ENCODE assay signal across 7 mouse cellular contexts in the genomic region with DNA sequence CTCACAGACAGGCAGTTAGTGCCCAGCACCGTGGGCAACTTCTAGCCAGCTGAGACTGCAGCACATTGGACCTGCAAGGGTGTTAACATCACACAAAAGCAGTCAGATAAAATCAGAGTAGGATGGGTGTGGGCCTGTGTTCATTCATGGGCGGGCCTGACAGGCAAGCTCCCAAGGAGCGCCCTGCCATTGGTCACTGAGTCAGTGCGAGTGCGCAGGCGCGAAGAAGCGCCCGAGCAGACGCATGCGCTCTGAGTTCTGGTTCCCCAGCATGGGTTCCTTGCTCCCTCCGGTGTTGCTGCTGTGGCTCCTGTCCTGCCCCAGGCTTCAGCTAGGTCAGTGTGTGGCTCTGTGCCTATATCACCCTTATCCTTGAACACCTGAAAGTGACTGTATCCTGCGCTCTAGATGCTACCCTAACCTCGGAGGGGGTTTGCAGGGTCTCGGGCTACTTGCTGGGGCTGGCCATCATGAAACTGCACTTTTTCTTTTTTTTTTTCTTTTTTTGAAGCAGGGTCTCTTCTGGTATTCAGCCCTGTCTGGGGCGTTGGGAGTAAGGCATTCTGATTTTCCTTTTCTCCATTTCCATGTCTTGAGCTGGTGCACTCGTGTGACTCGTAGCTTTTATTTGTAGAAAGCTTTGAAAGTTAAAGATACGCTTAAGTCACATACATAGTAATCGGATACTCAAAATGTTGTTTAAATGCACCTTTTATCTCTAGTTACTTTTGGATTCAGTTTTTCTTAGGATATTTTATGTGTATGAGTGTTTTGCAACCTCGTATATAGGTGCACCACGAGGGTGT. TPM values are rescaled to one million over a fixed set of nuclear protein-coding genes. Genes with fewer than 3 reads are reported as not detected.
DNase-seq lines count a peak whose midpoint lies in the region; ATAC-seq lines count a peak whose summit lies in the region.

A gene (plus strand): TSS at position 235 of the 806 bp plus-strand sequence.

- H3K9ac ChIP-seq in intestine, embryonic 16.5 days (ENCODE audit: low read depth, low read length): peak within 1 kb of the TSS; percentile 75
- peak within 1 kb of the TSS; percentile 65 for H3K9ac ChIP-seq in midbrain, embryonic 11.5 days (ENCODE audit: low read length)

- peak within 1 kb of the TSS; percentile 41 for H3K27ac ChIP-seq in intestine, embryonic 16.5 days (ENCODE audit: low read length)
- peak within 1 kb of the TSS; percentile 17; the same call in 1 of the 2 replicates for H3K27ac ChIP-seq in midbrain, embryonic 11.5 days (ENCODE audit: low read depth, low read length)

- intact Hi-C loops in left cerebral cortex, postnatal 36 days (cut with DNase I): no loop called here

- H3K4me1 ChIP-seq in intestine, embryonic 16.5 days (ENCODE audit: control insufficient read depth, insufficient read depth, low read length): 0 out of 2 replicates have a peak, but pooled peaks cover 5% of the 10 kb centered on the region
- peaks cover 2% of the 10 kb centered on the region; the same call in 1 of the 2 replicates for H3K4me1 ChIP-seq in midbrain, embryonic 11.5 days (ENCODE audit: control insufficient read depth, insufficient read depth, low read length)

- WGBS in intestine, embryonic 16.5 days: 5% methylated on average over 22 of the region's 22 CpGs
- WGBS in midbrain, embryonic 11.5 days: 12% methylated on average over 22 of the region's 22 CpGs

- peaks cover 9% of the 10 kb centered on the region; the same call in 1 of the 2 replicates for H3K36me3 ChIP-seq in intestine, embryonic 16.5 days (ENCODE audit: control insufficient read depth, insufficient read depth, low read length)
- peaks cover 16% of the 10 kb centered on the region for H3K36me3 ChIP-seq in midbrain, embryonic 11.5 days (ENCODE audit: control insufficient read depth, insufficient read depth, low read length)

- peak; percentile 100 for ATAC-seq in intestine, embryonic 16.5 days
- peak; percentile 99 for ATAC-seq in midbrain, embryonic 11.5 days (ENCODE audit: low FRiP score)

- peak within 1 kb of the TSS; percentile 53 for H3K4me2 ChIP-seq in intestine, embryonic 16.5 days (ENCODE audit: low read depth, low read length)
- H3K4me2 ChIP-seq in midbrain, embryonic 11.5 days: peak within 1 kb of the TSS; percentile 51

- H3K27me3 ChIP-seq in intestine, embryonic 16.5 days (replicated peaks; ENCODE audit: control insufficient read depth, insufficient read depth, low read length): no peaks in the 10 kb centered on the region
- H3K27me3 ChIP-seq in midbrain, embryonic 11.5 days (ENCODE audit: control insufficient read depth, insufficient read depth, low read length): no peaks in the 10 kb centered on the region

- H3K4me3 ChIP-seq in intestine, embryonic 16.5 days (ENCODE audit: low read length): peak within 1 kb of the TSS; percentile 62
- H3K4me3 ChIP-seq in midbrain, embryonic 11.5 days (ENCODE audit: low read depth, low read length): peak within 1 kb of the TSS; percentile 58

- no peaks in the 10 kb centered on the region for H3K9me3 ChIP-seq in intestine, embryonic 16.5 days (ENCODE audit: control insufficient read depth, low read length)
- no peaks in the 10 kb centered on the region for H3K9me3 ChIP-seq in midbrain, embryonic 11.5 days (ENCODE audit: control insufficient read depth, low read length)

- peak; percentile 94 for DNase-seq in adrenal gland, adult 8-10 months
- DNase-seq in embryo, embryonic 9.5 days (ENCODE audit: extremely low spot score): peak; percentile 94
- DNase-seq in gastrocnemius, postnatal 4 days (ENCODE audit: low spot score in 2 of 2): peak; percentile 93 to 94
- DNase-seq in left cerebral cortex, postnatal 36 days (ENCODE audit: low spot score in 2 of 2): peak; percentile 96
- DNase-seq in midbrain, embryonic 11.5 days (ENCODE audit: low spot score, missing footprints): peak; percentile 100
- DNase-seq in skeletal muscle tissue, adult 2 months (ENCODE audit: low read depth, low spot score): peak; percentile 96

RNA-seq across cellular contexts. Expression of the gene that starts here (rescaled TPM):
- 10 to 100 TPM; 30.2 to 69.8 (median 54.5) TPM for total RNA-seq in adrenal gland, adult 8-10 months (2022)
- total RNA-seq in gastrocnemius, postnatal 4 days (2021): 10 to 100 TPM; 20.9 to 22.2 TPM
- polyA plus RNA-seq in intestine, embryonic 16.5 days (2015; fragmentation: Nextera tagmentation; extraction: Ambion mirVana): 33.4 and 35.3 TPM in 2 replicates
- total RNA-seq in left cerebral cortex, postnatal 36 days (2021): 10 to 100 TPM; 17.3 to 22.5 TPM
- 48.2 and 53.4 TPM in 2 replicates for polyA plus RNA-seq in midbrain, embryonic 11.5 days (2014; fragmentation: Nextera tagmentation; extraction: Ambion mirVana)

Comparison
In these comparisons a context has a peak if more than half of its experiments do, and no peak if none do; other contexts are left out.
1. Peak in every context shown above with its lines: DNase-seq, ATAC-seq, H3K4me3 ChIP-seq and H3K27ac ChIP-seq.